Mouse (Mus musculus): ENCODE results near the gene Anxa11.
A peak's percentile ranks its signal among the peaks of the same experiment; 100 is the strongest.
"Not testable (repeated sequence)": the region's sequence is repeated elsewhere in the genome, so short reads cannot be mapped to it uniquely, and the experiment has no call there.

Anxa11 gene

DNA sequence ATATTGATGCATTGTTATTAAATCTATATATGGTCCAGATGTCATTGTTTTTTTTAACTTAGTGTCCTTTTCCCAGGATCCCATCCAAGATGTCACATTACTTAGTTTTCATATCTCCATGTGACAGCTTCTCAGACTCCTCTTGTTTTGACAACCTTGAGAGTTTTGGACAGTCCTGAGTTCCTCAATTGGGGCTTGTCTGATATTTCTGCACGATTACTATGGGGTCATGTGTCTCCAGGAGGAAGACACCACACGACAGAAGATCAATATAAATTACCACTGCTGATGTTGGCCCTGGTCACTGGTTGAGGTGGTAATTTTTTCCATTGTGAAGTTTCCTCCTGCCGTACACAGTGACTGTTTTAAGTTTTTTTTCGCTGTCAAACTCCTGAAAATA, 377 bp upstream of the Anxa11 start:
- no peak for DNase-seq (ENCODE audit: low spot score)

DNA sequence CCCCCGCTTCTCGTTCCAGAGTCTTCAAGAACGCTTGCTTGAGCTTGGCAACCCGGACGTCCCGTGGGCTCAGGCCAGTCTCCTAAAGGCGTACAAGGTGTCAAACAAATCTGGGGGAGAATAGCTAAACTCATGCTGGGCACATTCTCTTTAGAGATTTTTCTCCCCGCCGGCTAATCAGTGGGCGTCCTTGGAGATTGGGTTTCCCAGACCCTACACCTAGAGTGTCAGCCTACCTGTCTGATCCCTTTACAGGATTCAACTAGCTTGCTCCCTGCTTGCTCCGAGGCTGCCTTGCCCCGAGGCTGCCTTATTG, 690 bp downstream of the Anxa11 start:
- DNase-seq (ENCODE audit: low spot score) = no peak

DNA sequence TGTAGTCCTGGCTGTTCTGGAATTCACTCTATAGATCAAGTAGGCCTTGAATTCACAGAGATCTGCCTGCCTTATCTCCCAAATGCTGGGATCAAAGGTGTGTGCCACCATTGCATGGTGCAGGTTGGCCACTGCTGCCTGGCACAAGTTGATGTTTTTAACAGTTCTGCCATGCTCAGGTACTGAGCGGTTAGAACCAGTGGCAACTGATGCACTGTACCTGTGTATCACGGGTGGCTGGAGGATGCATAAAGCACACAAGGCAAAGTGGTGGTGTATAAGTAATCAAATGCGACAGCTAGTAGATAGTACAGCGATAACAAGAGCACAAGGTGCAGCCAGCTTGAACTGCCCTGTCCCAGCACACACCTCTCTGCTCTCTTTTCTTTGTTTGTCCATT, 2.4 kb downstream of the Anxa11 start:
- no peak for DNase-seq (ENCODE audit: low spot score)

DNA sequence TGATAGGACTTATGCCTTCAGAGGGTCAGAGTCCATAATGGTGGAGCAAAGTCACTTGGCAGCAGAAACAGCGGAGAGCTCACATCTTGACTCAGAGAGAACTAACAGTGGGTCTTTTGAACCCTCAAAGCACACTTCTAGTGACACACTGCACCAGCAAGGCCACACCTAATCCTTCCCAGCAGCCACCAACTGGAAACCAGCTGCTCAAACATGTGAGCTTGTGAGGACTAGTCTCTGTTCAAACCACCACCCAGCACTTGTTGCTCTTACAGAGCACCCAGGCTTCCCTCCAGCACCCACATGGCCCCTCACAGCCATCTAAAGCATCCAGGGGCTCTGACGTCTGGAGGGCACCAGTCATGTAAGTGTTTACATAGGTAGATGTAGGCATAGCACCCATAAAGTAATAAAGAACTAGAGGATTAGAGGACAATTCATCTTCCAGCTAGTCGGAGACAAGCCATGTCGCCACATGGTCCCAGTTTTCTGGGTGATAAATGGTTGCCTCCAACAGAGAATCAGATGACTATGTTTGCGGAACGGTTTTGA, 4.0 kb downstream of the Anxa11 start:
- DNase-seq (ENCODE audit: low spot score) = no peak

DNA sequence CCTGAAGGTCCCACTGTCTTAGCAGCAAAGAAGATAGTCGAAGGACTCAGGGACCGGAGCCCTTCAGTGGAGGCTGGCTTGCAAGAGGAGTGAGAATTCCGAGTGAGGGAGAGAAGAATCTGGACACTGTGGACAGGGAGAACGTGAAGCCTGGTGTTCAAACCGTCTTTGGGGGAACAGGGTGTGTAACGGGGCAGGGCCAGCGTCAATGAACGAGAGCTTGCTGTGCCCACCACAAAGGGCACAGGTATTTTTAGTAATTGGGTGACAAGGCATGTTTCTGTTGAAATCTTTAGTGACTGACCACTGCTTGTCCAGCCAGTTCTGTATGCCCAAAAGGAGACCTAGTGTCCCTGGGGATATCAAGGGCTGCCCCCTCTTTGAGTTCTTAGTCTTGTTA, 4.6 kb downstream of the Anxa11 start:
- DNase-seq (ENCODE audit: low spot score) = no peak

DNA sequence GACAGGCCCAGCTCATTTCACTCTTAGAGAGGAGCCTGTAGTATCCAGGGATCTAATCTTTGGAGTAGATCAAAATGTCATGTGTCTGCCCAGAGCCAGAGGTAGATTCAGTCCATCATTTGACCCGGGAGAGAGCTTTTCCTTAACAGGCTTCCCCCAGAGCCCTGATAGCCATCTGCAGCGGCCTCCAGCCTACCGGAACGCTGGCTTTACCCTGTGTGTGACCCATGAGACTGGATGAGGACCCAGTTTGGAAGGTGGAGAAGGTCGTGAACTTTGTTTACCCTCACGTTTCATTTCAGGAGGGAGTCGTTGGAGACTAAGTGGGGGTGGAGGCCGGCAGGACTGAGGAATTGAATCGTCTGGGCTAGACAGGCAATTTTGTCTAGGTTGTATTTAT, 5.7 kb downstream of the Anxa11 start:
- DNase-seq (ENCODE audit: low spot score) = no peak

DNA sequence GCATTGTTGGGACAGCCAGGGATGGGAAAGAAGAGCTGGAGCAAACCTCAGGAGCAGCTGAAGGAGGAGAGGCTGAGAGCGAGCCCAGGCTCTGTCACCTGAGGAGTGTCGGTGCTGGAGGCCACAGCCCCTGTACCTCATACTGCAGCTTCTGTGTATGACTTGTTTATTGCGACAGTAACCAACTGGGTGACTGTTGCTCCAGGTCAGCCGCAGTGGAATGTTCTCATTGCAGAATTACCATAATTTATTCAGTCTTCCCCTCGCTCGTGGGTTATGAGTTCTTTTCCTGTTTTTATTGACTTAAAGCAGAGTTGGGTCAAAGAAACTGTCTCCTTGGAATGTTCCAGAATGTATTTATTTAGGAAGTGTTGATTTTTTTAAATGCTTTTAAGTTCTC, 6.3 kb downstream of the Anxa11 start:
- DNase-seq (ENCODE audit: low spot score) = no peak

DNA sequence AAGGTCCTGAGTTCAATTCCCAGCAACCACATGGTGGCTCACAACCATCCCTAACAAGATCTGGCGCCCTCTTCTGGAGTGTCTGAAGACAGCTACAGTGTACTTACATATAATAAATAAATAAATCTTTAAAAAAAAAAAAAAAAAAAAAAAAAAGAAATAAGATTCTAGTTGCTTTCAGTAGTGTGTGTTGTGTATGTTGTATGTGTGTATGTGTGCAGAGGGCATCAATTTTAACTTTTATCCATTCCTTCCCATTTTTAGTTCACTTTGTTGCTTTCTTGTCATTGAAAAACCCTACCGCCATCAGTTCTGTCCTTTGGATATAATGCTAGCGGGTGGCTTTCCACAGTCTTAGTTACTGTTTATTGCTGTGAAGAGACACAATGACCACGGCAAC, 6.8 kb downstream of the Anxa11 start:
- not testable (repeated sequence) for DNase-seq (ENCODE audit: low spot score)

DNA sequence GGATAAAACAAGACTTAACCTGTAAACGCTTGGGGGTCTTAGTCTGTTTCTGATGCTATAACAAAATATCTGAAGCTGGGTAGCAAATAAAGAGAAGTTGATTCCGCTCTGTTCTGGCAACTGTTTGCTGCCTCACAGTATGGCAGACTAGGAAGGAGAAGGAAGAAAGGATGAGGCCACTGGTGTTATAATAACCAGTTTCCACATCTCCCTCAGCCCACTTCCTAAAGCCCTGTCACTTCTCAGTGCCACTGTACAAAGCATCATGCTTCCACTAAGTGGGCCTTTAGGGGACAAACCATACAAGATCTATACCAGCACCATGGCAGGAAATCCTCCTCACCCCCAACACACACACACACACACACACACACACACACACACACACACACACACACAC, 8.5 kb downstream of the Anxa11 start:
- no peak for DNase-seq (ENCODE audit: low spot score)

DNA sequence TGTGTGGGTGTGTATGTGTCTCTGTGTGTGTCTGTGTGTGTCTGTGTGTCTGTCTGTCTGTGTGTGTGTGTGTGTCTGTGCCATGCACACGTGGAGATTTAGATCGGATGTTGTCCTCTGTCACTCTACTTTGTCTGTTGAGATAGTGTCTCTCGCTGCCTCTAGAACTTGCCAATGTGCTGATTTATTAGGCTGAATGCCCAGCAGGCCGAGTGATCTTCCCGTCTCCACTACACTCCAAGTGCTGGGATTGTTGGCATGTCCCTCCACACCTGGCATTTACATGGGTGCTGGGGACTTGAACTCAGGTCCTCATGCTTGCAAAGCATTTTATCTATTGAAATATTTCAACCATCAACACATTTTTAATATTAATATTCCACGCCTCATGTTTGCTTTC, 9.2 kb downstream of the Anxa11 start:
- DNase-seq (ENCODE audit: low spot score) = no peak

DNA sequence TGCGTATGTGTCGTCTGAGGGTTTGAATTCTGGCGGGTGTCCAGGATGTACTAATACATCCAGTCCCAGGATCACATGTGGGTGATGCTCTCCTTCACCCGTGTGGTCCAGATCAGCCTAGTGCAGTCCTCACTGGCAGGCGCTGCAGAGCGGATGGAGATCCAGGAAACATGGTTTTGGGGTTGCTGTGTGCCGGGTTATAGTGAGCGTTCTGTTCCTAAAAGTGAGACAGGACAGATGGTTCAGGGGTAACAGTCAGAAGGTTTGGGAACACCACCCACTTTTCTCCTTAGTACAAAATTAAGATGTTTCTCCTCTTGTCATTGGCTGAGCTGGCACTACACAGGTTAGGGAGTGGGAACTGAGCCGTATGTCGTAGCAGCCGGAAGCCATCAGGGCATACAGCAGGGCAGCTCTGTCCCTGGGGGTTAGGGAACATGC, 10.2 kb downstream of the Anxa11 start:
- no peak for DNase-seq (ENCODE audit: low spot score)

DNA sequence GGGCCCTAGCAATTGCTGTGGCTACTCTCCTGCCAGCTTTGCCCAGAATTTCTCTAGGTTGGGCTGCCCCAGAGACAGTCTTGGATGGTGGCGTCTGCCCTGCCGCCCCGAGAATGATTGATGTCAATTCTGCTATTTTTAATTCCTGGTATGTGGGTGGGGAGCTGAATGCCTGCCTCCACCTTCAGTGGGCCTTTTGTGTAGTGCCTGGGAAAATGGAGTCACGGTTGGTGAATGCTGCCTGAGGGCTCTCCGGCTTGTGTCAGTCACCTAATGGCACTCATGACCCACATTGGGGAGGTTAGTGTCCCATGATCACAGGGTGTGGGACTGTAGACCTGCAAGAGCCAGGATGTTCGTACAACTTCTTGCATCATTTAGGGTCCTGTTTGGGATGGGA, 11.3 kb downstream of the Anxa11 start:
- DNase-seq (ENCODE audit: low spot score) = no peak

DNA sequence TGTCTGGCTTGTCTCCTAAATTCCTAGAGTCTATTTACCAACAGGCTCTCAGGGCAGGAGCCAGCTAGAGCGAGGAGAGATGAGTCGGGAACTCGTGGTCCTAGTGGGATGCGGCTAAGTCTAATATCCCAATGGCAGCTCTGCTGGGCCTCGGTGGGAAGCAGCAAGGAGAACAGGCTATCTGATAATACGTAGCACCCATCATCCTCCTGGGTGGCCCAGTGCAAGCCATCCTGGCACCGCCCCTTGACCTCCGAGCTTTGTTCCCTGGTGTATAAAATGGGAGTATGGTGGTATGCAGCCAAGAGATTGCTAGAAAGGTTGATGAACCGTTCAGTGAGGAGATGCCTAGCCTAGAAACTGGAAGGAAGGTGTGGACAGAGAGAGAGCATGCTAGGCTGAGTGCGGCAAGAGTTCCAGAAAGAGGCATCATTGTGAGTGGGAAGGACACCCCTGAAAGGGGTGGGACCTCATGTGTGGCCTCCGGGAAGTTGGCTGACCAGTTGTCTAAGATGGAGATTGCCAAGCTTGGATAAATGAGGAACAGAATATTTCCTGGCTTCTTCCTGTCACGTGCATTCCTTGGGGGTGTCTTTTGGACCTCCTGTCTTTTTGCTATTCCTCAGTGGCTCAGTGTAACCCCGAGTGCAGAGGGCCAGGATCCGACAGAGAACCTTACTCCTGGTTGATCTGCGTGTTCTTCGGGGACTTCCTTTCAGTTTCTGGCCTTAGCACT, 11.9 kb downstream of the Anxa11 start:
- no peak for DNase-seq (ENCODE audit: low spot score)

DNA sequence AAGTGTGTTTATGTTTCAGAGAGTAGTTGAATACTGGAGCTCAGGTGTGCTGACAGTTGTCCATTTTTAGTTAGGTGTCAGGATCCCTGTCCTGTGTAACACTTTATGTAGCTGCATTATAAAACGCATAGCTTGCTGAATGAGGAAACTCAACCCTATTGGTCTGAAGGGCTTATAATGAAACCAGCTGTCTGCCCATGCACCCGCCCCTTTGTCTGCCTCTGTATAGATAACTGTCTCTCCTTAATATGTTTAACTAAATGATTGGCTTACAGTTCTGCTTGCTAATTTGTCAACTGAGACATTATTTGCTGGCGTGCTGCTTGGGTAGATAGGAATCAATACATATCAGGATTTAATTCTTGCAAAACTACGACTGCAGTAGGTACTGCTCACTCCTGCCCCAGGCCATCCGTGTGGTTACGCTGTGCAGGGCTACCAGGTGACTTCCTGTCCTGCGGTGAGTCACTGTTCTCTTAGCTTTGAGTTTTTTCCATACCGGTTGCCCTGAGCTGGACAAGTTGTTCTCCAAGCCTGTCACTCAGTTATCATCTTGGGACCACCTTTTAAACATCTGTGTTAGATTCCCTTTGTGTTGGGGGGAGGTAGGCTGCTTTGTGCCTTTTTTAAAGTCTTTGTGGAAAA, 13.4 kb downstream of the Anxa11 start:
- no peak for DNase-seq (ENCODE audit: low spot score)

DNA sequence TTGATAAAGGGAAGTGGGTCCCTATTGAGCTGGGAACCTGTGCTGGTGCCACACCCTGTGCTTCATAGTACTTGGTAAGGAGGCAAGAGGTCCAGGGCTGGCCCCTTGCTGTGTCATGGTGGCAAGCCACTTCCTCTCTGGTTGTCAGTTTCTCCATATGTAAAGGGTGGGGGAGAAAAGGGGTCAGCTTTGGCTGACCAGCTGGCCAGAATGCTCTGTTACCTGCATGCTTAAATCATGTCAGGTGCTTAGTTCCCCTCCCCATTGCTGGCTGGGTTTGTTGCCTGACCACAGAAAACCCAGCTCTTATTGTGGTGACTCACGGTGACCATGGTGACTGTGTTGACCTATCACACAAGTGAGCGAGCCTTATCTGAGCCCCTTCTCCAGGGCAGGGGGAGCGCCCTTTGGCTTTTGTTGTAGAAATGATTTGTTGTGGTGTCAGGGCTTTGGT, 15.2 kb downstream of the Anxa11 start:
- DNase-seq (ENCODE audit: low spot score) = no peak

DNA sequence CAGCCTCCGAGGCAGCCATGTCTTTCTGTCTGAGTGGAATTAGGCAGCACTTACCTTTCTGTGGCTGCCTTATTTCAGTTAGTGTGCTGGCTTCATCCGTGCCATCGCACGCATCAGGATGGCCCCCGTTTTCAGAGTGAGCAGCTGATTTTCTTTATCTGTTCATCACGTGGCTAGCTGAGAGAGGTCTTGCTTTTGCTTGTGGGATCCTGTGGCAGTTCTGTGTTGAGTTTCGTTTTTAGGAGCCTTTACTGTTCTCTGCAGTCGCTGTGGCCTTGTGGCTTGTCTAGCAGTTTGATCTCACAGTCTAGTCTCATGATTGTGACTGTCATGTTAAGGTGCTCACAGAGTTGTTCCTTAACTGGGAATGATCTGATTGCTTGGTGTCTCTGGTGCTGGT, 16.0 kb downstream of the Anxa11 start:
- no peak for DNase-seq (ENCODE audit: low spot score)

DNA sequence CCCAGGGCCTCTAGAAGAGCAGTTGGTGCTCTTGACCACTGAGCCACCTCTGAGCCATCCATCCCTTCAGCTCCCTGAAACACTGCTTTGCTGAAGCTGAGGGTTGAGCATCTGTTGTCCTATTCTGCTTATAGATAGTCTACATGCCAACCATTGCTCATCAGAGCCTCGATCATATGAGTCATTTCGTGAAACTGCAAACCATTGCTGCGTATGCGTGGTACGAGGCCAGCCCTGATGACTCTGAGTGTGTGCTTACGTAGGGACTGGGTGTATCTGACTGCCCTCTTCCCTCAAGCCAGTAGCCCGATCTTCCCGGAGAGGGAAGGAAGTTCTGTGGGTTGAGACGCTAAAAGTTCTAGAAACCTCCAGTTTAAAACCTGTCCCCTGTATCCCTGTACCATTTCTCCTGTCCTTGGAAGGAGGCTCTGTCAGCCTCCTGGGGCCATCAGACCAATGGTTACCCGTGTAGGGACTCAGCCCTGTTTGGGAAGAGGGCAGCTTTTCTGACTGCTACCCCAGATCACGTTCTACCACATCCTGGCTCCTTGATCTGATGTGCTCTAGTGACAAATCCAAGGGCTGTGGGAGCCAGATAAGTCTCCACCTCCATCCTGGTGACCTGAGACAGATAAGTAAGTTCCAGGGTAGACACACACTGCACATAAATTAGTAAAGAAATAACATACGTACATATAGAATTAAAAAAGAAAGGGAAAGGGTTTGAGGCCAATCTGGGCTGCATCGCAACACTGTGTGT, 20.0 kb downstream of the Anxa11 start:
- no peak for DNase-seq (ENCODE audit: low spot score)

DNA sequence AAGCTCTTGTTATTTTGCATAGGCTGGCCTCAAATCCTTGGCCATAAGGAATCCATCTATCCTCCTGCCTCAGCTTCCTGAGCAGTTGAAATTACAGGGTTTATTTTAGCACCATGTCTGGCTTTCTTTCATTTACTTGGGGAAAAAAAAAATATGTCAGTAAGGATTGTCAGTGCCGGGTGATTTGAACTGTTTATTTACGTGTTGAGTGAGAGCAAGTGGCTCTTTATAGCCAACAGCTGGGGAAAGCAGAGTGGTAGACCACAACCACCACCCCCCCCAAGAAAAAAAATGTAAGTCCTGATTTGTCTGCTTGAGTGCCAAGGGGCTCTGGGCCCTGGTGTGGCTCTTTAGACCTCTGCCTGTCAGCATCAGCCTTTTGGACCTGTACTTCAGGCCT, 21.8 kb downstream of the Anxa11 start:
- no peak for DNase-seq (ENCODE audit: low spot score)

DNA sequence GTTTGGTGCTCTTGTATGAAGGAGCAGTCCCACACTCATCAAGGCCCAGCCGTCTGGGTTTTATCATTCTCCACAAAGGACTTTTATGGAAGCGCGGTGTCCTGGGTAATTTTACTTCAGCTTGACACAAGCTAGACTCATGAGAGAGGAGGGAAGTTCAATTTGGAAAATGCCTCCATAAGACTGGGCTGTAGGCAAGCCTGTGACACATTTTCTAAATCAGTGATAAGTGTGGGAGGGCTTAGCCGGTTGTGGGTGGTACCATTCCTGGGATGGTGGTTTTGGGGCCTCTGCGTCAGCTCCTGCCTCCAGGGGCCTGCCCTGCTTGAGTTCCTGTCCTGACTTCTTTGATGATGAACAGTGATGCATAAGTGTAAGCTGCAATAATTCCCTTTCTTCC, 23.3 kb downstream of the Anxa11 start:
- DNase-seq (ENCODE audit: low spot score) = no peak

DNA sequence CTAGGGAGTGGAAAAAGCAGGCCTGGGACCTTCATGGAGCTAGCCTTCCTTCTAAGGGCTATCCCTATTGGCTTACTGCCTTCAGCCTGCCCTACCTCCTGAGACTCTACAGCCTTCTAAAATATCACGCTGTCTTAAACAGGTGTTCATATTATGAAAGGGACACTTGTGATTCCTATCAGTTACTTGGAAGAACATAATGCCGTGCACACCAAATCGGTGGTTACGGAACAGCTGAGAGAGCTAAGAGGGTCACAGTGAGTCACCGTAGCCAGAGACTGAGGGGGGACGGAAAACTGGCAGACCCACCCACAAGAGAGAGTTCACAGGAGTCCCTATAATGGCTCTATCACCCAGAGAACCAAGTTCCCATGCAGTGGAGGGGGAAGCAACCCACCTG, 24.4 kb downstream of the Anxa11 start:
- DNase-seq (ENCODE audit: low spot score) = no peak

DNA sequence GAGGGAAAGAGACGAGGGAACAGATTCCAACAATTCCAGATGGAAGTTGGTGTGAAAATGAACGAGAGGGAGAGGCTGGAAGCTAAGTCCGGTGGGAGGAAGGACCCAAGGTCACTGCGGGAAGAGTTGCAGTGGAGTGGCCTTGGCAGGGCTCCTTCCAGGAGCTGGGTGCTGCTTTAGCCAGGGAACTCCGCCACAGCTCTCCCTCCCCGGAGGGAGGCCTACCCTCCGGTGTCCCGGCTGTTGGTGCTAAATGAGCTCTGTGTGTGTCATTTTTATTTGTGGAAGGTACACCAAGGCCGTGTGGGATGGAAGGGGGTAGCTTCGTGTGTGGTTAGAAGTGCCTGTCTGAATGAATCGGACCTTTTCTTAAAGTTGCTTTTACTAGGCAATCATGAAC, 24.9 kb downstream of the Anxa11 start:
- peak; percentile 83 for DNase-seq (ENCODE audit: low spot score)

DNA sequence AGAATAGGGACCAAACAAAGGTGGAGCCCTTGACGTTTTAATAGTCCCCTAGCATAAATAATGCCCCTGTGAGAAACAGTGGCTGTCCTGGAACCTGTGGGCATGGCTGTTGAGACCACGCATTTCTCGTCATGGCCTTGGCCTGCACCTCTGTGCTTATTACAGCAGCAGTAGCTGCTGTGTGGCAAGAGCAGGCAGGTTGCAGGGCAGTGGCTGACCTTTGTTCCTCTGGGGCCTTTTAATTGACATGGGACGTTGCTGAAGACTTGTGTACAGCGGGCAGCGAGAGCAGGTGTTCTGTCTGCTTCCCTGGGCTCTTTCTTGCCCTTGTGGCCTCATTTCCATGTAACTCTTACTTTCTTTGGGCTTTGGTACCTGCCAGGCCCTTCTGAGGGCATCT, 25.9 kb downstream of the Anxa11 start:
- DNase-seq (ENCODE audit: low spot score) = no peak

DNA sequence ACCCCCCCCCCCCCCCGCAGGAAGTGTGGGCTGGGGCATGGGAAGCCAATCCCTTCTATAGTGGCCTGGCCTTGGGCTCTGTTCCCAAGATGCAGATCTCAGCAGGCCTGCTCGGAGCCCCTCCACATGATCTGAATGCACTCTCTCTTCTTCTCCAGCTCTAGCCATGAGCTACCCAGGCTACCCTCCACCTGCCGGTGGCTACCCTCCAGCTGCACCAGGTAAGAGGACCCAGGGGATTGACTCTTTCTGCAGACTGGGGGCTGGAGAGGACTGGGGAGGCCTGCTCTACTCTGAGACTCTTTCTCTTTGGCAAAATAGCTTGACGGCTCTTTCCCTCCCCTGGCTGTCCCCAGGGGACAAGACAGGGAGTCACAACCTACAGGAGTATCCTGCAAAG, 26.8 kb downstream of the Anxa11 start:
- no peak for DNase-seq (ENCODE audit: low spot score)
